Mouse (Mus musculus): ENCODE measurements around the gene Cyth1.

- no peak for TF ChIP-seq POLR2A (IDR thresholded peaks at IDR 0.05; ENCODE audit: control insufficient read depth in 1 of 2, insufficient read depth in 1 of 2, low read depth in 1 of 2, low read length in 2 of 2, poor library complexity in 1 of 2)
- no peak for TF ChIP-seq UBTF (IDR thresholded peaks at IDR 0.05; ENCODE audit: borderline replicate concordance, insufficient read depth, low read depth, low read length)
- TF ChIP-seq USF1 (IDR thresholded peaks at IDR 0.05; ENCODE audit: low read depth, low read length) = no peak
- no peak for TF ChIP-seq BHLHE40 (IDR thresholded peaks at IDR 0.05; ENCODE audit: borderline replicate concordance, low read depth, low read length)
- TF ChIP-seq TAL1 (IDR thresholded peaks at IDR 0.05; ENCODE audit: low read length) = no peak
- no peak; a peak in 1 of 6 replicates for TF ChIP-seq CTCF (IDR thresholded peaks at IDR 0.05 in 2 of 3, conservative IDR thresholded peaks at IDR 0.05 in 1 of 3; ENCODE audit: control insufficient read depth in 1 of 3, insufficient read depth in 1 of 3, low read depth in 2 of 3, low read length in 3 of 3, poor library complexity in 1 of 3, severe bottlenecking in 1 of 3)
- TF ChIP-seq ELF1 (IDR thresholded peaks at IDR 0.05; ENCODE audit: low read depth, low read length) = no peak
- TF ChIP-seq MEF2A (IDR thresholded peaks at IDR 0.05; ENCODE audit: extremely low read depth, insufficient replicate concordance, low read depth, low read length, poor library complexity, severe bottlenecking) = no peak
These were observed 147.3 kb downstream of the Cyth1 start for GRCm38 (mm10) chr11:118101133-118101532.

All from MEL (cell line).